In genomic region chr6:99191636-99192137, GRCm38 (mm10) we compare ENCODE assay signal across 10 mouse cellular contexts.
A peak's percentile ranks its signal among the peaks of the same experiment; 100 is the strongest.
DNase-seq lines count a peak whose midpoint lies in the region; ATAC-seq and TF ChIP-seq lines count a peak whose summit lies in the region.
"Had no signal": no experiment of that assay in that cellular context is flagged by ENCODE, and none has a peak within 500 bp of the region (broad histone marks: within the 10 kb centered on the region; RNA-seq: fewer than 3 reads in every experiment).

No protein-coding gene starts in this region.

- ATAC-seq in heart, embryonic 13.5 days (ENCODE audit: extremely low read depth, insufficient number of reproducible peaks, low FRiP score, low TSS enrichment): no peak

- WGBS in heart, embryonic 13.5 days: 49% methylated on average over 8 of the region's 8 CpGs
- WGBS in lung, adult 2 months: 59% methylated on average over 8 of the region's 8 CpGs

- H3K9ac ChIP-seq in heart, embryonic 13.5 days: 0 out of 2 replicates have a peak overlapping the region, but pooled peaks have one; percentile 1

- TF ChIP-seq POLR2A in lung, adult 2 months (IDR thresholded peaks at IDR 0.05; ENCODE audit: borderline replicate concordance, extremely low read depth, low read depth, low read length): no peak

- no peaks in the 10 kb centered on the region for H3K9me3 ChIP-seq in heart, embryonic 13.5 days
- H3K9me3 ChIP-seq: megakaryocyte, embryonic 14.5 days had no signal

- H3K4me3 ChIP-seq in heart, embryonic 13.5 days: no peak overlapping the region
- H3K4me3 ChIP-seq in lung, adult 2 months (replicated peaks; ENCODE audit: extremely low read depth, low read depth, low read length): no peak overlapping the region
- H3K4me3 ChIP-seq: megakaryocyte, embryonic 14.5 days had no signal

- H3K27me3 ChIP-seq in heart, embryonic 13.5 days (replicated peaks): no peaks in the 10 kb centered on the region
- H3K27me3 ChIP-seq: megakaryocyte, embryonic 14.5 days had no signal

- DNase-seq in heart, adult 18-20 months: no peak
- peak; percentile 14 for DNase-seq in right cerebral cortex, adult 18-20 months
- no peak for DNase-seq in right cerebral cortex, postnatal 36 days (ENCODE audit: low spot score in 2 of 2)
- DNase-seq in lung, adult 2 months: no peak
- DNase-seq in retina, embryonic 14.5 days (ENCODE audit: low spot score): peak; percentile 51
- DNase-seq in adrenal gland, postnatal 36 days: no peak
- DNase-seq in adrenal gland, postnatal 14 days: no peak
- DNase-seq: spleen, adult 18-20 months had no signal

- no peaks in the 10 kb centered on the region for H3K36me3 ChIP-seq in heart, embryonic 13.5 days

- no peak overlapping the region; the same call in 1 of the 2 replicates for H3K27ac ChIP-seq in heart, embryonic 13.5 days (replicated peaks)

- TF ChIP-seq CTCF in lung, adult 2 months (IDR thresholded peaks at IDR 0.05; ENCODE audit: insufficient read depth, low read length): peak; percentile 48

- peaks cover 77% of the 10 kb centered on the region for H3K4me1 ChIP-seq in heart, embryonic 13.5 days
- H3K4me1 ChIP-seq in lung, adult 2 months (ENCODE audit: control insufficient read depth, insufficient read depth, low read length): peaks cover 14% of the 10 kb centered on the region

- H3K4me2 ChIP-seq in heart, embryonic 13.5 days: no peak overlapping the region

Comparison
In these comparisons a context has a peak if more than half of its experiments do, and no peak if none do; other contexts are left out.
1. DNase-seq: peak in right cerebral cortex, adult 18-20 months (single experiment) and retina, embryonic 14.5 days (single experiment); none in heart, adult 18-20 months (0 of 2), right cerebral cortex, postnatal 36 days (0 of 2), lung, adult 2 months (single experiment), adrenal gland, postnatal 36 days (0 of 2) and adrenal gland, postnatal 14 days (single experiment).